9 mouse cellular contexts compared by ENCODE assay signal in the genomic region with DNA sequence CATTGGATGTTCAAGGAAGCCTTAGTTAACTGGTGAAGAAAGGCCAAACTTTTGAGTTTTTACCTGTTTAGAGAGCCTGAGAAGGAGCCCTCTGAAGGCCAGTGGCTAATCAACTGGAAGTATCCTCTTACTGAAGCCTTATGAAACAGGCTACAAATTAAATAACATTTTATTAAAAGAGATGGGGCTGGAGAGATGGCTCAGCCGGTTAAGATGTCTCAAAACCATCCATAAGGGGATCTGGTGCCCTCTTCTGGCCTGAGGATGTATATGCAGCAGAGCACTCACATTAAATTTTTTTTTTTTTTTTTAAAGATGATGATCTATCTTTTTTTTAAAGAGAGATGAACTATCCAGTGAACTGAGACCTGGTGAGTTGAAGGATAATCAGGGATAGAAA. TPM values are rescaled to one million over a fixed set of nuclear protein-coding genes. Genes with fewer than 3 reads are reported as not detected.
DNase-seq lines count a peak whose midpoint lies in the region; ATAC-seq and TF ChIP-seq lines count a peak whose summit lies in the region.
"Had no signal": no experiment of that assay in that cellular context is flagged by ENCODE, and none has a peak within 500 bp of the region (broad histone marks: within the 10 kb centered on the region; RNA-seq: fewer than 3 reads in every experiment).

No protein-coding gene starts in this region.

- H3K4me1 ChIP-seq in limb, embryonic 14.5 days (ENCODE audit: control insufficient read depth, insufficient read depth, low read length) = peaks cover 8% of the 10 kb centered on the region; the same call in 1 of the 2 replicates

- WGBS in limb, embryonic 14.5 days = 0% methylated on average over 1 of the region's 1 CpGs

- intact Hi-C loops in heart, postnatal 25 days (cut with DNase I) = loop anchor here (1.0 to 5.0 kb wide), 2 partner anchors 76 to 158 kb away; a partner anchor contains a TSS
- intact Hi-C loops in gastrocnemius, adult 2 months (cut with DNase I) = loop anchor here (1.0 to 10.0 kb wide), 2 partner anchors 75 to 160 kb away; a partner anchor contains a TSS

- no peak overlapping the region for H3K4me3 ChIP-seq in gastrocnemius, adult 2 months
- no peak overlapping the region for H3K4me3 ChIP-seq in limb, embryonic 14.5 days (replicated peaks; ENCODE audit: low read length)
- H3K4me3 ChIP-seq: stomach, embryonic 15.5 days had no signal

- no peak overlapping the region for H3K9ac ChIP-seq in limb, embryonic 14.5 days (ENCODE audit: low read depth, low read length, severe bottlenecking)
- H3K9ac ChIP-seq: stomach, embryonic 15.5 days had no signal

- H3K36me3 ChIP-seq in limb, embryonic 14.5 days (ENCODE audit: control insufficient read depth, insufficient read depth, low read length) = peaks cover 9% of the 10 kb centered on the region

- peak; percentile 90 for TF ChIP-seq CTCF in gastrocnemius, adult 2 months (IDR thresholded peaks at IDR 0.05)

- H3K4me2 ChIP-seq in limb, embryonic 14.5 days (replicated peaks; ENCODE audit: low read depth, low read length, severe bottlenecking) = no peak overlapping the region
- H3K4me2 ChIP-seq: stomach, embryonic 15.5 days had no signal

- no peak for TF ChIP-seq POLR2A in limb, embryonic 14.5 days (IDR thresholded peaks at IDR 0.05; ENCODE audit: borderline replicate concordance, extremely low read depth, insufficient read depth, insufficient read length)

- peak; percentile 66 to 82 for DNase-seq in heart, adult 18-20 months
- no peak for DNase-seq in heart, postnatal 25 days (ENCODE audit: low spot score)
- DNase-seq in CD4-positive helper T cell, adult 2 months (ENCODE audit: low read depth, low spot score) = peak; percentile 84
- peak; percentile 89 for DNase-seq in brain, adult 2 months (ENCODE audit: low read depth, low spot score)
- peak; percentile 69 for DNase-seq in gastrocnemius, adult 2 months
- DNase-seq in limb, embryonic 14.5 days (ENCODE audit: low spot score) = peak; percentile 66
- DNase-seq in retina, embryonic 14.5 days (ENCODE audit: low spot score) = peak; percentile 82
- DNase-seq in urinary bladder, postnatal 4 days (ENCODE audit: low spot score in 2 of 2) = peak; percentile 32 to 64

- no peaks in the 10 kb centered on the region for H3K27me3 ChIP-seq in limb, embryonic 14.5 days (ENCODE audit: control insufficient read depth, insufficient read depth, low read length)
- H3K27me3 ChIP-seq: stomach, embryonic 15.5 days had no signal

- no peak for ATAC-seq in limb, embryonic 14.5 days (ENCODE audit: low FRiP score, low read depth)

- H3K27ac ChIP-seq in gastrocnemius, adult 2 months = no peak overlapping the region
- H3K27ac ChIP-seq in limb, embryonic 14.5 days (replicated peaks; ENCODE audit: low read depth, low read length) = no peak overlapping the region
- H3K27ac ChIP-seq: stomach, embryonic 15.5 days had no signal

- no peaks in the 10 kb centered on the region for H3K9me3 ChIP-seq in limb, embryonic 14.5 days (ENCODE audit: control insufficient read depth, low read length)
- H3K9me3 ChIP-seq: stomach, embryonic 15.5 days had no signal

RNA-seq across cellular contexts. Expression of a gene that starts 4.5 kb away (rescaled TPM):
- total RNA-seq in heart, adult 18-20 months (2021) = 10 to 100 TPM; 35.2 to 35.4 TPM
- total RNA-seq in heart, postnatal 25 days (2021) = 10 to 100 TPM; 32.4 to 35.8 TPM
- 10 to 100 TPM; 19.8 to 22.9 TPM for total RNA-seq in gastrocnemius, adult 2 months (2021)
- polyA plus RNA-seq in limb, embryonic 14.5 days (2012; rRNA removed) = 23.5 and 25.2 TPM in 2 replicates
- polyA plus RNA-seq in limb, embryonic 14.5 days (2014; fragmentation: Nextera tagmentation; extraction: Ambion mirVana) = 49.6 and 50.2 TPM in 2 replicates

RNA-seq across cellular contexts. Expression of a gene that starts 46.6 kb away (rescaled TPM):
- 10 to 100 TPM; 32.8 to 37.1 TPM for total RNA-seq in heart, adult 18-20 months (2021)
- 10 to 100 TPM; 31.2 to 37.8 TPM for total RNA-seq in heart, postnatal 25 days (2021)
- 10 to 100 TPM; 31.5 to 41.1 TPM for total RNA-seq in gastrocnemius, adult 2 months (2021)
- polyA plus RNA-seq in limb, embryonic 14.5 days (2012; rRNA removed) = 32.5 and 41.1 TPM in 2 replicates
- polyA plus RNA-seq in limb, embryonic 14.5 days (2014; fragmentation: Nextera tagmentation; extraction: Ambion mirVana) = 58.4 and 63.1 TPM in 2 replicates
